Mouse (Mus musculus) thymus, postnatal 10 days (tissue): ENCODE measurements at regions not wholly inside any gene's neighbourhood (a gene's known extent, or its start where the extent isn't known, plus 50 kb on each side); places are given as distances from the start of the nearest gene placed in this dataset.
A peak's percentile ranks its signal among the peaks of the same experiment; 100 is the strongest.

ENCODE experiments used
- DNase-seq, 2 experiments: peaks; one replicate each; pipeline ENCODE4 v3.0.0; 2021; ENCODE audit warnings: low spot score in 2 of 2

DNA sequence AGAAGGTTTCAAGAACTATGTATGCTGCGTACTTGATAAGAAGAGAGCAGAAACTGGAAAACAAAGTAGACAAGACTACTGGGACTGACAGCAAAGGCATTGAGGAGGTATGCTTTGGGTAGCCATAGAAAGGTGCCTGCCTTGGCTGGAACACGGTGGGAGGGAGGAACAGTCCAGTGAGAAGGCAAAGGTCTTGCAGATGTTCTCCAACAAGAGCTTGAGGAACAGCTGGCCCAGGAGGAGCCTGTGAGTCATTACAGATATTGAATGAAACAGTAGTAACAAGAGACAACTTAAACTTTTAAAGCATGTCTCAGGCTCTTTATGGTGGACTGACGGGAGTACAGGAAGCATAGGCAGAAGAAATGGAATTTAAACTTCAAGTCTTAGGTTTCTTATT lies 424.9 kb upstream of the Sphkap start:
- no peak for DNase-seq

DNA sequence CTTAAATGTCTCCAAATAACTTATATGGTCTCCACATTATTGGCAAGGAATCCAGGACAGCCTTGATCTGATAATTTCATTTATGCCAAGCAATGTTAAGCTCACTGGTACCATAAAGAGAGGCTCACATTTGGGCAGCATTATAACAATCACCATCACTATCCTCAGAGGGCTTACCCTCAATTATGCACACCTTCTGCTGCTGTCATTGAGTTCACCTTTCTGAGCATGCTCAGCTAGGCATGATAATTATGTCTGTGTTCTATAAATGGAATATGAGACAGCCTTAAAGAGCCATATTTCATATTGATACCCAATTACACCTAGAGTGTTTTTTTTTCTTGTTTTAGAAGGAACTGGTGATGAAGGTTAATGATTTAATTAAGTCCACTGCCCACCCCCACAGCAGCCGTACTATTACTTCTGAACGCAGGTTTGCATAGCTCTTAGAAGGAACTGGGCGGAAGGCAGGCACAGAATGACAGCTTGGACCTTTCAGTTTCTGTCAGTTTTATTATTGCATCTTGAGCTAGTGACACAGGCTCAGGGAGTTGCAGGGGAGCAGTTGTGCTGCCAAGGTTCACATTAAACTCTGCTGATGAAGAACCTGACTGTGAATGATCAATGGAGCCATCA lies 424.0 kb upstream of the Sphkap start:
- no peak for DNase-seq

DNA sequence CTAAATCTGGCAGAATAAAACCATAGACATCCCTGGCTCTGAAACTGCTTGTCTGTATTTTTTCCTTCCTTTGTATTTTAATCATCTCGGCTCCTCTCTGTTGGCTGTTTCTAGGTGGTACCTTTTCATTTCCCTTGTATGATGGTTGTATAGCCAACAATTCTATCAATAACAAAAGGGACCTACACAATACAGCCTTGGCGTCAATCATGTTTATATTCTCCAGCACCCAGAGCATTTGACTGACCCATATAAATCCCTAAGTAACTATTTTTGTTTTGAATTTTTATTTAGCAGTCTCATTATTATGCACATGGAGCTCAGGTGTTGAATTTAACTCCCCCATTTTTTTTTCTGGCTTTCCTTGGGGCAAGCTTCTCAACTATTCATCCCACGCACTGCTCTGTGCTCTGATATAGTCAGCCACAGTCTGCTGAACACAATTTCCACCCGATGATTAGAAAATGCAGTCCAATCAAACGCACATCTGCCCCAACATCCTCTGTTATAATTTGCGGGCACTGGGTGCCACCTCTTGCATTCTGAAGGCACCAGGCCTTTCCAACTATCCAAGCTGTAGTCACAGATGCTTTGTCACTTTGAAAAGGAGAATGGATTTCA lies 422.1 kb upstream of the Sphkap start:
- DNase-seq = no peak

- peak in 1 of 2 experiments; percentile 3 for DNase-seq
Measured at GRCm38 (mm10) chr1:83811162-83811561, 403.2 kb upstream of the Sphkap start.

DNA sequence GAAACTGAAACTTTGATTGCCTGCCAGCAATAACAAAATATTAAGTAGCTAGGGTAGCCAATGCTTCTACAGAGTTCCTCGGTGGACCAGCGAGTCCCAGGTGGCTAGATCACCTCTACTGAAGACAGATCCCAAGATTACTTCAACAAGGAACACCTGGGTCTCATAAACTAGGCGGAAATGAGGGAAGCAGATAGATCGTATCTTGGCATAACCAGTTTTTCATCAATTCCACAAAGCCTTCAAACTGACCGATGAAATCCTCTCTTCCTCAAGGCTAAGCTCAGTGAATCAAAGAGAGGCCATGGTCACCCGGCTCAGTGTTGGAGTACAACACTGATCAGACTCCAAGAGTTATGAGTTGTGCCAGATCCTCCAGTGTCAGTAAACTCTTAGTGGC lies 400.4 kb upstream of the Sphkap start:
- DNase-seq = no peak

GRCm38 (mm10) chr1:83803345-83804041 lies 395.5 kb upstream of the Sphkap start:
- DNase-seq = no peak

- no peak for DNase-seq
Measured at GRCm38 (mm10) chr1:83801759-83802158, 393.8 kb upstream of the Sphkap start.

GRCm38 (mm10) chr1:83796961-83797891 lies 389.2 kb upstream of the Sphkap start:
- no peak for DNase-seq

DNA sequence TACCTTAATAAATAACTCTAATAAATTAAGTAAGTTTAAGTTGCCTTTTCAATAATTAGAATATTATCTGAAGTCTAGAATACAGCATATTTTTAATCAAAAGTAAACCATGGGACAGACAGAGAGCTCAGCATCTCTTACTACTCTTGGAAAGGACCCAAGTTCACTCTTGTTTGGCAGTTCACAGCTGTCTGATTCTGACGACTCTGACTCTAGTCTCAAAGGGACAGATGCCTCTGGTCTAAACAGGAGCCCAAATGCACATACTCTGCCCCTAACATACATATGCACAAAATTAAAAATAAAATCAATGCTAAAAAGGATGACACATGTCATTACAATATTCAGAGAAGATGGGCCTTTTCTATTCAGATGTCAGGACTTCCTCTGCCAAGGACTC lies 369.2 kb upstream of the Sphkap start:
- DNase-seq = no peak

DNA sequence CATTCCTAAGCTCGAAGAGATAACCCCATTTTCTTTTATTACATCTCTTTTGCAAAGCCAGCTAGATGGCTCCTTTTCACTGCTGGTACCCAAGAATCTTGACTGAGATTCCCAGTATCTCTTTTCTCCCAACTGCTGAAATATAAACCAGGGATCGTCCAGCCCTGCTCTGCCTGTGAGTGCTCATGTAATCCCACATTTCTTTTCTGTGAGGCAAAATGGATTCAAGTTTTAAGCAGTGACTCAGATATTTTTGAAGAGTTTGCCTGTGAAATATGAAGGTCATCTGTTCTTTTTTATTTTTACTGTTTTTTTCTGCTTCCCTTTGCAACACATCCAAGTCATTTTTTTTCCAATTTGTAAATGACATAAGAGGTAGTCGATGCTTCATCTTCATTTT lies 363.2 kb upstream of the Sphkap start:
- DNase-seq = no peak

- no peak for DNase-seq
Measured at GRCm38 (mm10) chr1:83761499-83761898, 353.5 kb upstream of the Sphkap start.

- DNase-seq = no peak
Measured at GRCm38 (mm10) chr1:83756866-83757265, 348.9 kb upstream of the Sphkap start.

DNA sequence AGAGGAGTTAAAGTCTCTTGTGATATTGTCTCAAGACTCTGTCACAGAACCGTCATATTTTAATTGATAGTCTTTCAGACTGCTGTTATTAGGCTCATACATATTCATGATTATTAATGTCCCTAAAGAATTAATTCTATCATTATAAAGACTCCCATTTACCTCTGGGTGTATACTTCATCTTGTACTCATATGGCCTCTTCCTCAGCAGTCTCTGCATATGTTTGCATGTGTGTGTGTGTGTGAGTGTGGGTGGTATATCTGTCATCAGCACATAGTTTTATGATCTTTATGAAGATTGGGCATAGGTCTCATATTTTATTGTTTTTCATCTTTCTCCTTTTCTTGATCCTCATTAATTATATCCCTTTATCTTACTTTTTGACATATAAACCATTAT lies 347.3 kb upstream of the Sphkap start:
- no peak for DNase-seq

- DNase-seq = no peak
Measured at GRCm38 (mm10) chr1:83752976-83753375, 345.0 kb upstream of the Sphkap start.

- DNase-seq = no peak
Measured at GRCm38 (mm10) chr1:83748974-83749373, 341.0 kb upstream of the Sphkap start.

DNA sequence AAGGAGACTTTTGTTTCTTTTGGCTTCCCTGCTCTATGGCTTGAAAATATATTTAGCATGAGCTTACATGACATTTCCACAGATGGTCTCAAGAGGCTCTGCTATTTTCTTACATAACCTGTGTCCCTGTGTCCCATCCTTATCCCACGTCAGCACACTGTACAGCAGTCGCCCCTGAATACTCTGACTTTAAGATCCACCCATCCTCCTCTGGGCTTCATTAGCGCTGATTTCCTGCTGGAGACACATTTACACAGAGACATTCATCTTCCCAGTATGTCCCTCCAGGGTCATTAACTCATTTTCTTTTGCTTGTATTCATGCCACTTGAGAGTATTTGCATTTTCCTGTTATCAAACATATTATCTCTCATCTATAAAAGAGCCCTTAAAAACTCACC lies 340.1 kb upstream of the Sphkap start:
- no peak for DNase-seq

DNA sequence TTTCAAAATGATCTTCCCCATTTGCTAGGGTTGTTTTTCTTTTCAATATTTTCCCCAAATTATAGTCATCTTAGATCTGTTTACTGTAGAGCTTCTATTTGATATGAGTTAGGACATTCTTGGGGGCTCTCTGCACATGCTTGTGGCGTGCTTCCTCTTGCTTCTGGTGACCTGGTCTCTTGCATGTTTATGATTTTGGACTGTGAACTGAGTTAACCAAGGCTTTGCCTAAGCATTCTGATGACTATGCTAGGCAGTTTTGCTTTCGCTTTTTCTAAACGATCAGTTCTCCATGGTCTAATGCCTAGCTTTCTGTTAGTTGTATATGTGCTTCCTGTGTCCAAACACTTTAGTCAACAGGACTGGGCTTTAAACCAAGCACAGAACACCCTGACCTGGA lies 339.4 kb upstream of the Sphkap start:
- DNase-seq = no peak

- DNase-seq = no peak
Measured at GRCm38 (mm10) chr1:83746036-83746435, 338.0 kb upstream of the Sphkap start.

DNA sequence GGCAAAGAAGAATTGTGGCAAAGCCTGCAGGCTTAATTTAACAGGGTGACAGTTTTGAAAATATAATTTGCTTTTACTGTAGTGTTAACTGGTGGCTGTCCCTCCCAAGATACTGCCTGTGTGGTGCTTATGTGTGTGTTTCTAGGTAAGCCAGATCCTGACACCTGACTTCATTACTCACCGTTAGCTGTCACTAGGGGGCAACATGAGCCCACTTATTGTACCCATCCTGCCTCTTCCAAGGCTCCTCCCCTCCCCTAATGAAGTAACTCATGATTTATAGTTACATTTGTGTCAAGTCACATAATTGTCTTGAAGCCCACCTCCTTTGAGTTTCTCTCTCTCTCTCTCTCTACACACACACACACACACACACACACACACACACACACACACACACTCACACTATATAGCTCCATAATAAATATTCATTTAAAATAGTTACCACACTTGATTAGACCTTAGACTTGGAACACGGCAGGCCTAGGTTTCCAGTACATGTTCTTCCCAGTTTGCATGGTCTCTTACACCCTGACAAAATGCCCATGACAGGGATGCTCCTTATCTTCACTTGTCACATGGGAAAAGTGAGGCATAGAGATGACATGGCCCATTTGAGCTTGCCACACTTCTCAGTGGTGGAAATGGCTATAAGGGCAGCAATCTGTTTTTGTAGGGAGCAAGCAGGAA lies 328.6 kb upstream of the Sphkap start:
- no peak for DNase-seq

DNA sequence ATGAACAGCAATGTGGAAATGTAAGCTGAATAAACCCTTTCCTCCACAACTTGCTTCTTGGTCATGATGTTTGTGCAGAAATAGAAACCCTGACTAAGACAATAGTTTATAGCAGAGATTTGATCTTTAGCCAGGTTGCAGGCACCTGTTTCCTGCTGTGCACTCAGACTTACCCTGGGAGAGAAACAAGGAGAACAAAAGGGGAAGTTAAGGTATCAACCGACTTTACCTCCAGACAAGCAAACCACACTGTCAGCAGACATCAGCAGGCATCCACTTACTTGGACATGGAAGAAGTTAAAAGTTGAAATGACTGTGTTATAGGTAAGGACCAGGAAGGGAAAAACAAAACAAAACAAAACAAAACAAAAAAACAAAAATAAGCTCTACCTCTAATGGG lies 323.7 kb upstream of the Sphkap start:
- DNase-seq = no peak

GRCm38 (mm10) chr1:83728810-83729209 lies 320.8 kb upstream of the Sphkap start:
- DNase-seq = no peak

GRCm38 (mm10) chr1:83727938-83728337 lies 319.9 kb upstream of the Sphkap start:
- DNase-seq = no peak
